Mouse (Mus musculus) skeletal muscle tissue, adult 2 months (tissue): ENCODE measurements around the gene Tulp1.
"Not testable (repeated sequence)": the region's sequence is repeated elsewhere in the genome, so short reads cannot be mapped to it uniquely, and the experiment has no call there.

ENCODE experiments used
- DNase-seq: peaks from one replicate; pipeline ENCODE4 v3.0.0-alpha.2; 2012; ENCODE audit warnings: low read depth, low spot score

Gene Tulp1

DNA sequence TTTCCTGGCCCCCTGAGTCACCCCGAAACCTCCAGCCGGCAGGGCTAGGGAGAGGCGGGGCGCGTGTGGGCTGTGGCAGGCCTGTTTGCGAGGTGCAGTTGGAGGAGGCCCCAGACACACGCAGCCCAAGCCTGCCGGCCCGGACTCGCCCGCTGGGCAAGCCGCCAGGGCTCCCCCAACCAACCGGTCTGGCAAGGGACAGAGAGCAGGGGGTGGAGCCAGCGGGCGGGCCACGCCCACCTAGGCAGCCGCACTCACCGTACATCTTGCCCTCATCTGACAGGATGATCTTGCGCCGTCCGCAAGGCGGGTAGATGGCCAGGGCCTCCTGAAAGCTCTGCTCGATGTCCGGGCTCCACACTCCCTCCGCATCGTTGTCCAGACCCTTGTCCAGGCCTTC is 23.9 kb downstream of the Tulp1 start:
- DNase-seq: peak; percentile 58

DNA sequence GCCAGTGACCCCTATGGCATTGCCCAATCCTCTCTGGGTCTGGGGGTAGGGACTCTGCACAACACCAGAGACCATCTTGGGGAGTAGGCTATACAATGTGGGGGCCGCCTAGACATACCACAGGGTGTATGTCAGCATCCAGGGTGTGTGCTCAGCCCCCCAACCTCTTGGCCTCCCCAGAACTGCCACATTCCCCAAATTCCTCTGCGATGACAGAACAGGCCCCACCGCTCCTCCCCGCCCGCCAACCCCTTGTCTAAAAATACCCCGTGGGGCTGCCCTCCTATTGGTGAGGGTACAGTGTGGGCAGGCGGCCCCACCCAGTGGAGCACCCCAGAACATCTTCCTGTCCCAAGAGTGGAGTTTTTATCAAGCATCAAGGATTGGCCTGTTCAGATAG is 24.4 kb downstream of the Tulp1 start:
- DNase-seq: no peak

DNA sequence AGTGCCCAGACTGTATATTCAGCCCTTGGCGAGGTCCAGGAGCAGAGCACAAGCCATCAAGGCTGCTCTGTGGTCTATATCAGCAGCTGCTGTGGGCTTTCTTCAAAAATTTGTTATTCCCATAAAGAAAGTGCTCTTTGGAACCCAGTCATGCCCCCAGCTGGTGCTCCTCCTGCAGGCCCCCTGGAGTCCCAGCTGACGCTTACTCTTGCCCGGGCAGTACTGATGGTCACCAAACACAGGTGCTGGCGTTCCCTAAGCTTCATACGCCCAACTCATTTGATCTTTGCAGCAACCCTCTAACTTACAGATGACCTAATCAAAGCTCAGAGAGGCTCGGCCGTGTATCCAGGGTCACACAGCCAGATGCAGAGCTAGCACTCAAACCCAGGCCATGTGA is 27.5 kb downstream of the Tulp1 start:
- DNase-seq: no peak

DNA sequence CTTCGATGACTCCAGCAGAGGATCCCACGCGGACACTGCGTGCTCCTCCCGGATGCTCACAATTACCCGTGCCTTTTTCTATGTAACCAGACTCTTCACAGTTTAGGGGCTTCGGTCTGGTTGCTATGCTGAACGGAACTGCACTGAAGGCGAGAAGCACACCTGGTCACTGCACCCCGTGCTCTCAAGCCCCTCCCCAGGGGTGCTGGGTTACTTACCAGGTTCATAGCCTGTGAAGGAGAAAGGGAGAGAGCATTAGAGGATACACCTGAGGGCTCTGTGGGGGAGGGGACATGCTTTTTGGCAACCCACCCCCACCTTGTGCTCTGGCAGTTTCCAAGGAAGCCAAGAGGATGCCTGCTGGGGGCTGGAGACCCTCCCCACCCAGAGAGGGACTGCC is 29.8 kb downstream of the Tulp1 start:
- DNase-seq: no peak

DNA sequence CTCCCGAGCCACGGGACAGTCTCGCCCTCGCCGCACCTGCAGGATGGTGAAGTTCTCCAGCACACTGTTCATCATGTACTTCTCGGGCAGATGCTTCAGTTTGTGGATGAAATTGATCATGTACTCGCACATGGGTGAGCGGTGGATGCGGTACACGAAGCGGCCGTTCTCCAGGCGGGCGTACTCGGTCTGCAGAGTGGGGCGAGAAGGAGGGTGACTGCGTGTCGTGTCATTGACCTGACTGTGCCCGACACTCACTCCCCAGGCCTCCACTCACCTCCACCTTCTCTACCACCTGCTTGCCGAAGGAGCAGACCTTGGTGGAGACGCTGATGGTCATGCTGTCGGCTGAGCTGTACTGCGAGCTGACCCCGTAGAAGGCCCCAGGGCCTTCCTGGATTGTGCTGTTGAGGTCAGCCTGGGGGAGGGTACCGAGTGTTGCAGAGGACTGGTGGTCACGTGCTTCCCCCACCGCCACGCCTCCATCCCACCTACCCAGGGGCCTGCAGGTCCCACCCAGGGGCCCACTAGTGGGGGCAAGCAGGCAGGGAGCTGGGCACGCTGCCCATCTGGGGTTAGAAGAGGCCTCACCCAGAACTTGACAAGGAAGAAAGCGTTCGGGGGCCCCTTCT is 32.0 kb downstream of the Tulp1 start:
- DNase-seq: no peak

DNA sequence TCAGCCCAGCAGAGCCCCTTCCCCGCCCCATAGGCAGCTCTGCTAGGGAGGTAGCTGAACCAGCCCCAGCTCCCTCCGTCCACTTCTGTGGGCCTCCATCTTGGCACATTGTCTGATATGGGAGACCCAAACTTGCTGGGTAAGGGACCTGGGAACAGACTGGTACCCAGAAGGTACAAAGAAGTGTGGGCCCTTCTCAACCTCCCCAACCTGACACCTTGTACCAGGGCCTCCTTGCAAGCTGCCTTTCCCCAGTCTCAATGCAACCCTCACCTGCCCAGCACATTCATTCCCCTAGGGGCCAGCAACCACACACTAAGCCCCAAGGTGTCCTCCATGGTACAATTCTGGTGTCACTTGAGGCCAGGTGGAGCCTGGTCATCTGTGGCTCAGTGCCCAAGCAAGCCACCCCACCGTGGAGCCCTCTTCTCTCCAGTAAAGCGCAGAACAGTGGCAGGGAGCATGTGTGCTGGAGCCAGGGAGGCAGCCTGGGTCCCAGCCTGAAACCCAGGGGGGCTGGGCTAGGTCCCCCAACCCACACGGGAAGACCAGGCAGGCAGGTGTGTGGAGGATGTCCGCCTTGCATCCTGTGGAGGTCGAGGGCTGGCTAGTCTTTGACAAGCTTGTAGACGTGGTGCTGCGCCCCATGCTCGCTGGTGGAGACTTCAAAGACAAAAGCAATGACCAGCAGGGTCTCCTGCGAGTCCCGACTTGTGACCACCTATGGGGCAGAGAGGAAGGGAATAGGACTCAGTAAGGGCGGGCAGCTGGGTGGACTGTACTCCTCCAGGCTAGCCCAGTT is 32.7 kb downstream of the Tulp1 start:
- no peak for DNase-seq

DNA sequence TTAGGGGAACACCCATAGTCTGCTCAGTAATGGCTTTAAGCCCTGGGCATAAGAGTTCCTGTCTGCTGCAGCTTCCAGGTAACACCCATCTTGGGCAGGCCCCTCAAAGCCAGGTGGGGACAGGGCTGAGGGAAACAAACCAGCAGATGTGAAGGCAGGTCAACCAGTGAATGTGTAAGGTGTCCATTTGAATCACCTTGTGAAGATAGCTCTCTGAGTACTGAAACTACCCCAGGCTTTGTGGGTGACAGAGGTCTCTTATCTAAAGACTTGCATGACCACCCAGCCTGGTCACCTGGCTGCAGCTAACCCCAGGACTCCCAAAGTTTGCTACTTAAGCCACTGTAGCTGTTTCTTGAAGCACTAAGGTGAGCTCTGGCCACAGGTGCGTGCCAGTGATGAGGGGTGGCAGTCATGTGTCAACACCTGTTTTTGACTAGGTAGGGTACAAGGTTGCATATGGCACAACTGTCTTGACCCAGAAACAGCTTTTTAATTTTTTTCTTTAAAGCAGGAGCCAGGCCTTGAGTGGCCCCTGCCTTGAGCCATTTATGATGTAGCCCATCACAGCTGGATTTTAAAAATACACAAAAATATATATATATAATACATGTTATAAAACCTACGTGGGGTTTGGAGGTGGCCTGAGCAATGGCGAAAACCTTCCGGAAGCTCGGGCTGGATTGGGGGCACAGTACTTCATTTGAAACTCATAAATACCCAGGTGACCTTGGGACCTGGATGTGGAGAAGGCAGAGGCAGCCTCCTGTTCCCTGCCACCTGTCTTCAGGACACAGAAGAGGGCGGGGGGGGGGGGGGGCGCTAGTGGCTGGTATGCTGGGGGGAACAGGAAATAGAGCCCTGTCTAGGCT is 33.5 kb downstream of the Tulp1 start:
- no peak for DNase-seq

DNA sequence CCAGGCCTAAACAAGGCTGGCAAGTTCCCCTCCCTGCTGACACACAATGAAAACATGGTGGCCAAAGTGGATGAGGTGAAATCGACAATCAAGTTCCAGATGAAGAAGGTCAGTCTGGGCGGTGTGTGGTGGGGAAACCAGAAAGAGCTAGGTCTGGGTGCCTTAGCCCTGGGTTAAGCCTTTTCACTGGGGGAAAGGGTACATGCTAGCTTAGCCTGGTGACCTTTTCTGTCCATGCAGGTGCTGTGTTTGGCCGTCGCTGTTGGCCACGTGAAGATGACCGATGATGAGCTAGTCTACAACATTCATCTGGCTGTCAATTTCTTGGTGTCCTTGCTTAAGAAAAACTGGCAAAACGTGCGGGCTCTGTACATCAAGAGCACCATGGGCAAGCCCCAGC is 34.4 kb downstream of the Tulp1 start:
- not testable (repeated sequence) for DNase-seq

DNA sequence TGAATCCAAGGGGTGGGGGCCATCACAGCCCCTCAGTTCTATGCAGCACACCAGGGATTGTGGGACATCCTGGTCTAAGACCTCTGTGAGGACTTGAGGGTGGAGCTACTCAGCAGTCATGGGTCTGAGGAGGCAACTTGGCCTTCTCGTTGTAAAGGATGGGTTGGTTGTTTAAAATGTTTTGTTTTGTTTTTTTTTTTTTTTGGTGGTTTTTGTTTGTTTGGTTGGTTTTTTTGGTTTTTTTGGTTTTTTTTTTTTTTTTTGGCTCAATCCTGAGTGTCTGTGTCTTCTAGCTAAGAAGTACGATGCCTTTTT is 34.8 kb downstream of the Tulp1 start:
- DNase-seq: no peak

DNA sequence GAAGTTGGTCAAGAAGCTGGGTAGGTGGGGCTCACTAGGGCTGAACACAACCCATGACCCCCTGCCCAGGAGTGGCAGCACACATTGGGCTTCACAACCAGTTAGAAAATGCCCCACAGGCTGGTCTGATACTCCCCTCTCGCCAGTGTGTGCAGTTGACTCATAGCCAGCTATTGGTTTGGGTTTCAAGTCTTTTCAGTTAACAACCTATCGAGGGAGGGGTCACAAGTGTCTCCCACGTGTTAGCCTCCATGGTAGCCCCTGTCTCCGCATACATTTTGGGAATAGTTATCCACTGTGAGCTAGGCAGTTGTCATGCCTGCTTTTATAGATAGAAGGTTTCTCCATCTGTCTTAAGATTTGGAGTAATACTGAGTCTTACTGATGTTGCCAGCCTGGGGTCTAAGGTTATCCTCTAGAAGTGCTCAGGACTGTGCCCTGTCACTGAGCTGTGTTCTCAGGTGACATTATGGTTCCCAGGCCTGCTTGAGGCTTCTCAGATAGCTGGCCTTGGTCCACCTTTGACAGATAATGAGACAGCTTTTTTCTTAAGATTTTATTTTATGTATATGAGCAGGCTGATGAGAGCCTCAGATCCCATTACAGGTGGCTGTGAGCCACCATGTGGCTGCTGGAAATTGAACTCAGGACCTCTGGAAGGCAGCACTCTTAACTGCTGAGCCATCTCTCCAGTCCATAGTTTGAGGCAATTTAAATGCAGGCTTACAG is 35.4 kb downstream of the Tulp1 start:
- DNase-seq: no peak

DNA sequence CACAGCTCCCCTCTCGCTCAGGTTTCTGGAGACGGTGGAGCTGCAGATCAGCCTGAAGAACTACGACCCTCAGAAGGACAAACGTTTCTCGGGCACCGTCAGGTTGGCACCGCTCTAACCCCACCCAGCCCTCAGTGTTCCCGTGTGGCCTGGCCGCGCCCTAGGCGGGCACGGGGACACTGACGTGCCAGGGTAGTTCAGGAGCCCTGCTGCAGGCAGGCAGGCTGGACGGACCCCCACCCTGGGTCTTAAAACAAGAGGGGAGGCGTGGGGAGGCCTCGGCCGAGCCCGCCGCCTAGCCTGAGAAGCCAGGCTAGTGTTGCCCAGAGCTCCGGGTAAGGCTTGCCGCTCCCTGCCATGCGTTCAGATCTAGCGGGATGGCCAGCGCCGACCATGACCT is 36.1 kb downstream of the Tulp1 start:
- no peak for DNase-seq

DNA sequence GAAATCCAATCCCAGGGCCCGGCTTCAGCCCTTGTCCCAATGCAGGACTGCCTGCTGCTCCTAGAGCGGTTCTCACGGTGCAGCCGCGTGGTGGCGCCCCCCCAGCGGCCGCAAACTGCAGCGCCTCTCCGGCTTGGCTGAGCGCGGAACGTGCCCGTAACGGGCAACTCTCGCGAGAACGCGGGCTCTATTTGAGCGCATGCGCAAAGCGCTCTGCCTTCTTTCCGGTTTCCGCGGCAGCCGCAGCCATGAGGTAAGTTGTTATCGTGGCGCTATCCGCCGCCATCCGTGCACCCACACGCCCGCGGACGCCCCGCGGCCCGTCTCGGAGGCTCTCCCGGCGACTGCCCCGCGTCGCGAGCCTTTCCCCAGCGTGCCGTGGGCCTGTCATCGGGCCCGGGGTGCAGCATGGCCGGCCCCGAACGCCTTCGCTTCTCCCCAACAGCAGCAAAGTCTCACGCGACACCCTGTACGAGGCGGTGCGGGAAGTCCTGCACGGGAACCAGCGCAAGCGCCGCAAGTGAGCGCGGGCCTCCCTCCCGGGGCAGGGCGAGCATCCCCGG is 36.6 kb downstream of the Tulp1 start, which contains the start of gene Rpl10a:
Rpl10a (plus strand) TSS at position 106 of the 563 bp plus-strand sequence.
- DNase-seq: peak; percentile 97

DNA sequence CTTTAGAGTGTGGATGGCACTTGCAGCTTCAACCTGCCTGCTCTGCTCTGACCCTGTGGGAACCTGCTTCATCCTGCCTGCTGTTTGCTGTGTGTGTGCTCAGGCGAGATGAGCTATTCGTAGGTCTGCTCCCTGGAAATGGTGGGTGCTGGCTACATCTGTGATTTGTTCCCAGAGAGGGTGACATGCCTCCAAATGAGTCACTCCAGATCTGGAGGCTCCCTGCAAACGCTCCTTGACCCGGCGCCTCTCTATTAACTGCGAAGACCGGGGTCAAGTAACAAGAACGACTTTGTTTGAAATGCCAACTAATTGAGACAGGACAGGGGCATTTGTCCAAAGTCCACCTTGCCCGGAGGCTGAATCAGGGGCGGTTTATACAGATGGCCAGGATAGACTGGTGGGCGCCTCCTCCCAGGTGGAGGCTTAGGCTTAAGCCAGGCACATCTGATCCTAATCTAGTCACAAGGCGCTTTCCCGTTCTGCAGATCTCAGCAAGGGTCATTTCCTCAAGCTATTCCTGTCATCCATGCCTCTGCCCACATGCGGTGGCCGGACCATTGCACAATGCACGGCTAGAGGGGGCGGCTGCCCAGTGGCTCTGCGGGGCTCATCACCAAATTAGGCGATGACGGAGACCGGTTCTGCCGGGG is 37.2 kb downstream of the Tulp1 start:
- no peak for DNase-seq

DNA sequence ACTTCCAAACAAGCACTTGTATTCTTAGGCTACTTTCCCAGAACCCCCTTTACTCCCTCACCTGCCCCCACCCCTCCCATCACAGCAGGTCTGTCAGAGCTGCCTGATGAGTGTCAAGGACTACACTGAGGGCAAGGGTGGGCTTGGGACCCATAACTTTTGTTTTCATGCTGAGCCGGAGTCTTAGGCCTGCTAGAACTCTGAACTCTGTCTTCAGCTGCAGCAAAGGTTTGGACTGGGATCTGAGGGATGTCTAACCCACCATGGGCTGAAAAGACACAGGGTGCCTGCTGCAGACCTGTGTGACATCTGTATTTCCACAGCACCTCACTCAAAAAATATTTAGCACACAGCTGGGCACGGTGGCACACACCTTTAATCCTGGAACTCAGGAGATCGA is 38.1 kb downstream of the Tulp1 start:
- DNase-seq: no peak

DNA sequence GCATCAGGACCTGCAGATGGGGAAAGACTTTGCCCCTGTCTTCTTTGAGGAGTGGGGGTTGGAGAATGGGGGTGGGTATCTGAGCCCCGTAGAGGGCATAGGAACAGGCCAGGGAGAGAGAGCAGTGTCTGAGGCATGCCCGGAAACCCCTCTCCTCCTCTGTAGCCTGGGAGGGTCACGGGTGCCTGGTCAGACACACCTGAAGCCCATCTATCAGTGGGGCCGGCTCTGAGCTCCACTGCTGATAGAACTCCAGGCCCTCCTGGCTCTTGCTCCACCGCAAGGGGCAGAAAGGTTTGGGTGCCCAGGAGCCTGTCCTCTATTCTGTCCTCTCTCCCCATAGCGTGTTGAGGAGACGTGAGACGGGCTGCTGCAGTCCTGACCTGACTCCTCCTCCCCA is 39.3 kb downstream of the Tulp1 start:
- DNase-seq: no peak

DNA sequence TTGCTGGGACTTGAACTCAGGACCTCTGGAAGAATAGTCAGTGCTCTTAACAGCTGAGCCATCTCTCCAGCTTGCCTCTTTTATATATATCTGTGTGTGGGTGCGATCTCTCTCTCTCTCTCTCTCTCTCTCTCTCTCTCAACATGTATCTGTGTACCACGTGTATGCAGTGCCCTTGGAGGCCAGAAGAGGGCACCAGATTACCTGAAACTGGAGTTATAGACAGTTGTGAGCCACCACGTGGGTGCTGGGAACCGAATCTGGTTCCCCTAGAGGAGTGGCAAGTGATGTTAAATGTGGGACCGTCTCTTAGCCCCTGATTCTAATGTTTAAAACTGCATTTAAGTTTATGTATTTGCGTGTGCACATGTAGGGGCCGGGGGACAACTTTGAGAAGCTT is 40.6 kb downstream of the Tulp1 start:
- not testable (repeated sequence) for DNase-seq

DNA sequence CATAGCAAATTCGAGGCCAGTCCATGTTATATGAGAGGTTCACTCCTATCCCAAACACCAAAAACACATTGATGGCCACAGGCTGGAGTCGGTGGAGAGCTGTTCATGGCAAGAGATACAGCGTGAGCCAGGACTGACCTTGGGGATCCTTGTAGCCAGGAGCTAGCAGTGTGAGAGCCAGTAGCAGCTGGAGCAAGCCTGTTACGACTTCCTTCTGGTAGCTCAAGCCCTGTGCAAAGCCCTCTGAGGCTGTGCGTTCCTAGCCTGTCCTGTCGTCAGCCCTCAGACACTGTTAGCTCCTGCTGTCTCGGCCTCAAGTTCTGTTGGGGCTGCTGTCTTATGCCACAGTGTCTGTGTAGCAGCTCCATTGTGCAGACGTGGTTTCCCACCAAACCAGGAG is 41.2 kb downstream of the Tulp1 start:
- no peak for DNase-seq

DNA sequence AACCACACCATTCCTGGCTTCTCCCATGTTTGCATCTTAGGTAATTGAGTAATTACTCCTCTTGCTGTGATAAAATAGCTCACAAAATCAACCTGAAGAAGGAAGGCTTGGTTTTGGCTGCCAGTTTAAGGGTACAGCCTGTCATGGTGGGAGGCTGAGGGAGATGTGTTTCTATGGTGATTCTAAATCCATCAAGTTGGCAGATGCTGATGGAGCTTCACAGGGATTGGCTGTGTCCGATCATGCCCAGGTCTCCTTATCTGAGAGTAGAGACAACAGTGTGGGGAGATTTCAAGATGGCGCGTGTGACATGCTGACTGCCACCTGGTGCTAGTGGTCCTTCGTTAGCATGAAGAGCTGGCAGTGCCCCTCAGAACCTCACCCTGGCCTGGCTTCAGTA is 43.3 kb downstream of the Tulp1 start:
- no peak for DNase-seq

DNA sequence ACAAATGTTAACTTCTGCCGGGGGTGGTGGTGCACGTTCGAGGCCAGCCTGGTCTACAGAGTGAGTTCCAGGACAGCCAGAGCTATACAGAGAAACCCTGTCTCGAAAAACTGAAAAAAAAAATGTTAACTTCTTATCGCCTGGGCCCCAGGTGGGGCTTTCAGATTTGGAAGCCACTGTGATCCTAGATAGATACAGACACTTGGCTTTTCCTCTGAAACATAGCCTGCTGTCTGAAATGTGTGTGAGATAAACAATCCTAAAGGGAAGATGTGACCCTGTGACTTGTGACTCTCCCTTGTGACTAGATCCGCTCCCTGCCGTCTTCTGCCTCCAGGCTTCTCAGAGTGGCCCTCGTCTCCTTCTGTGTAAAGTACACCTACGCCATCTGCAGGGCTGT is 47.3 kb downstream of the Tulp1 start:
- no peak for DNase-seq

DNA sequence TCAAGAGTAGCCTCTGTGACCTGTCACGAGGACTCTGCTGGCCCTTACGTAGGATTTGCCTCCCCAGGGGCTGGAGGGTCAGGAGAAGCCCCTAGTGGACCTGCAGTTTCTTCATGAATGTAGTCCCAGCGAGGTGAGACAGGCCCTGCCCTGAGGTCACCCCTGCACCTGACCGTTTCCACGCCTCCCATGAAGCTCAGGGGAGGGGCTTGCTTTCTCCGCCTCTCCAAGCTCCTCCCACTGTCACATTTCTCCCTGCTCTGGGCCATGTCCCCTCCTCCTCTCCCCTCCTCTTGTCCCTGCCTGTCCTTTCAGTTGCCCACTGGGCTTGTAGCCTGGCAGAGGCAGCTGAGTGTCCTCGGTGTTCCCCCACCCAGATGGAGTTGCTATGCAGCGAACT is 47.9 kb downstream of the Tulp1 start:
- no peak for DNase-seq

DNA sequence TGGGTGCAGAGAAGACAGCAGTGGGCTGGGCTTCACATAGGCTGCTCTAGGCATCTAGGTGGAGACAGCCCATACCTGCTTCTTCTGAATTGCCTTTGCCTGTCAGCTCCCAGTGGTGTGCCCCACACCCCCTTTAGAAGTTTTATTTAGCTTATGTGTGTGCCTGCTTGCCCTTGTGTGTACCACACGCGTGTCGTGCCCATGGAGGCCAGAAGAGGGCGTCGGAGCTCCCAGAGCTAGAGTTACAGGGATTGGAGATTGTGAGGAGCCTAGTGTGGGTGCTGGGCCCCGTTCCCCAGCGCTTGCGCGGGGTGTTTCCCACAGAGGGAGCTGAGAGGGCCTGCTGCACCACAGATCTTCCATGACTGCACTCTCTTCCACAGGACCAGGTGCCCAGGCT is 48.5 kb downstream of the Tulp1 start:
- DNase-seq: no peak
